Mouse (Mus musculus) left cerebral cortex, postnatal 10 days (tissue): ENCODE measurements at regions not wholly inside any gene's neighbourhood (a gene's known extent, or its start where the extent isn't known, plus 50 kb on each side); places are given as distances from the start of the nearest gene placed in this dataset.
A peak's percentile ranks its signal among the peaks of the same experiment; 100 is the strongest.

Experiments used
- DNase-seq, 2 experiments: peaks; one replicate each; pipeline ENCODE4 v3.0.0; 2021 to 2022; ENCODE audit warnings: low spot score in 2 of 2, mixed read lengths in 1 of 2; ENCODE audit errors: extremely low spot score in 1 of 2
- intact Hi-C: fragments of 180-260 bp; cut with DNase I; formaldehyde crosslinking; loops from one replicate; pipeline ENCODE4 v1.15.1; 2025

DNA sequence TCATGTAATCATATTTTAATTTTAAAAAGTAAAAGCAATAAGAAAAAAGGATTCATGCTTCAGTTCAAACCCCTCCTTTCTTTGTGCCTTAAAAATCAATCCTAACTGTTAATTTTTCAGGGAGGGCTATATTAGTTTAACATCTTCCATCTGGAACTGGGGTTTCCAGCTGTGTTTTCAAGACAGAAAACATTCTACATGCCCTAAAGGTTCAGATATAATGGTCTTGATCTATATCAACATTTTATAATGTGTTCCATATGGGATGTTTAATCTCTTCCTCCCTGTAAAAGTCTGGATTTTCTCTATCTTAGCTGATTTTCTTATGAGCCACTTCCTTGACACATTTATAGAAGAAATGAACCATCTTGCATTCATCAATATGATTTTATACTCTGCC lies 205.9 kb upstream of the Grm7 start:
- DNase-seq = no peak
- intact Hi-C loops = no loop called here

DNA sequence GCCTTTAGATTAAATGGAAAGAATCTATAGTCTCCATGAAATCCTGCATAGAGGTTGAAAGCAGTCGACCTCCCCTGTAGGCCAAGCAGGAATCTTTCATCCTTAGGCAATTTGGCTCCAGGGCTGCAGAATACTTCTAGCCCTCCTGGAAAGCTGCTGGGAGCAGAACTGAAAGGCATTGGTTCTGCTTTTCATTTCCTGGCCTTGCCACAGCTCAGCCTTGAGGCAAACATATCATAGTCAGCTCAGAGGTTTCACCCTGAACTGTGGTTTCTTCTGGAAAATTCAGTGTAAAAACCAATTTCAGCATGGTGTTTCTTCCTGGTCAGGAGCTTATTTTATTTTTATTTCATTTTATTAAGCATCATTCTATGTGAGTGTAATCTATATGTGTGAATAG lies 182.0 kb upstream of the Grm7 start:
- DNase-seq = no peak
- intact Hi-C loops = no loop called here

DNA sequence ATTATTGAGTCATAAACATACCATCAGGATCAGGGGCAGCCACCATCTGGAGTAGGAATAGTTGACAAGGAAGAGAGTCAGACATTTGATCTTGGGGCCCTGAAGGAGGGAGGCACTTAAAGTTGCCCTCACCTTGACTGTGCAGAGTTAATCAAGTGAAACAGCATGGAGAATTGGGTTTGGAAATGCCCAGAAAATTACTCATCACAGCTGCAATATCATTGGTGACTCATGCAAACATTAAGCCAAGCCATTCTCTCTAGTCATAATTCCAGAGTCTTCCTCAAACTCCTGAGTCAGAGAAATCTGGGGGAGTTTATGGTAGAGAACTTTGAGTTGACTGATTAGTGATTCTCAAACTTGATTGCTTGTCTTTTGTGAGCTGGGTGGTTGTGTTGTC lies 177.7 kb upstream of the Grm7 start:
- no peak for DNase-seq
- intact Hi-C loops = no loop called here

DNA sequence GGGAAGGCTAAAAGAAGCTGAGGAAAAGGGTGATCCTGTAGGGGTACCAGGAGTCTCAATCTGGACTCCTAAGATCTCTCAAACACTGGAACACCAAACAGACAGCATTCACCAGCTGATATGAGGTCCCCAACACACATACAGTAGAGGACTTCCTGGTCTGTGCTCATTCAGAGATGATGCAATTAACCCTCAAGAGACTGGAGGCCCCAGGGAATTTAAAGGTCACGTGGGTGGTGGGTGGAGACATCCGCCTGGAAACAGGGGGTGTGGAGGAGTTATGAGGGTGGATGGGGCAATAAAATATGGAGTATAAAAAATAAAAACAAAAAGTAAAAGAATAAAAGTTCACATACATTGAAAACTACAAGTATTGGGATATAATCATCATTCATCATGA lies 139.5 kb upstream of the Grm7 start:
- DNase-seq = no peak
- intact Hi-C loops = no loop called here

DNA sequence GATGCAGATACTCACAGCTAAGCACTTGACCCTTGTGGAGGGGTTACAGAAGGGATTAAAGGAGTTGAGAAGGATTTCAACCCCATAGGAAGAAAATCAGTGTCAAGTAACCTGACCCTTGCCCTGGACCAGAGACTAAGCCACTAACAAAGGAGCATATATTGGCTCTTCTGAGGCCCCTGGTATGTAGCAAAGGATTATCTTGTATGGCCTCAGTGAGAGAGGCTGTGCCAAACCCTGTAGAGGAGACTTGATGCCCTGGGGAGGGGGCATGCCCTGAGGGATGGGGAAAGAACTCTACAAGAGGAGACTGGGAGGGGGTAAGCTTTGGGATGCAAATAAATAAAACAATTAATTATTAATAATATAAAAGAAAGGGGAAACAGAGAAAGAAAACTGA lies 134.9 kb upstream of the Grm7 start:
- intact Hi-C loops = no loop called here
- no peak for DNase-seq

DNA sequence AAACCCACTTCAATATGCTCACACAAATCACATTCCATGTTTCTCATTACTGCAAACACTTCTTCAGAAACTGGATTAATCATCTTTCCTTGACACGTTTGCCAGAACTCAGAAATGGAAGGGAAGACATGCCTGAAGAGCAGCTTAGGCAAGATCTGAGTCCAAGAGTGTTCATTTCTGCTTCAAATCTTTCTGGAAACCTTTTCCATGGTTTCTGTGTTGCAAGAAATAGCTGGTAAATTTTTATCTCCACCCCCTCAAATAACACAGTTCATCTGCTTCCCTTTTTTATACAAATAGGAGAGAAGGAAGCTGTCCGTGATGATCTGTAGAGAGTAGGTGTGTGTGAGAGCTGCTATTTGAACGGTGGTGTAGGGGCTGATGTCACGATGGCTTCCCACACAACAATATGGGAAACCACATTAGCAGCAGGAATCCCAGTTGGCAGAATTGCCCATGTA lies 106.6 kb upstream of the Grm7 start:
- DNase-seq = peak in 1 of 2 experiments; percentile 50
- intact Hi-C loops = loop anchor here (5.0 kb wide), 1 partner anchor 796 kb away; no protein-coding TSS in a partner anchor

DNA sequence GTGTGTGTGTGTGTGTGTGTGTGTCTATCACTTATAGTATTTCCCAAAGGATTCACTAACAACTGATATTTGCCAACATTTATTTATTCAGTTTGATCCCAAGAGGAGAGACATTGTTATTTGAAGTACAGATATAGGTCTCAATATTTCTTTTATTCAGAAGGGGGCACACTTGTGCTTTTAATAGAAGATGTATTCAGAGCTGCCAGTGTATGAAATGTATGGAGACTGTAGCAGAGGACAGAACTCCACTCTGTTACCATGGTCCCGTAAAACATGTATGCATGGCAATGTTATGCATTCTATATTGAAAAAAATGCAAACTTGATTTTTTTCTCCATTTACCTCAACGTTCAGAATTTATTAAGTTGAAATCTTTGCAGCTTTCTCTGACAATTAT lies 99.8 kb upstream of the Grm7 start:
- DNase-seq = no peak
- intact Hi-C loops = no loop called here

DNA sequence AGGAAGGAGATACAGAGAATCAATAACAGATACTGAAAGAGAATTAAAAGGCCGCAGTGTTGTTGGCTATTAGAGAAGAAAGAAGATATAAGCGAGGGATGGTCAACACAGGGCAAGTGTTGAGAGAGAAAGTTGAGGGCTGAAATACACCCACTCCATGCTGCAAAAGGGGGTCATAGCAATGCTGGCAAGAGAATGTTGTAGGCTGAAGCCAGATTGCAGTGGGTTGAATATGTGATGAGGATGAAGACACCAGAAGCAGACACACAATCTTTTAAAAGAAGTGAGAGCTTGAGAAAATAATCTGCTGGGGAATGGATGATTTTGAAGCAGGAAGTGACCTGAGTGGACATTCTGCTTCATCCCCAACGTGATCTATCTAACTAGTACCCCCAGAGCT lies 90.5 kb upstream of the Grm7 start:
- intact Hi-C loops = no loop called here
- DNase-seq = no peak

DNA sequence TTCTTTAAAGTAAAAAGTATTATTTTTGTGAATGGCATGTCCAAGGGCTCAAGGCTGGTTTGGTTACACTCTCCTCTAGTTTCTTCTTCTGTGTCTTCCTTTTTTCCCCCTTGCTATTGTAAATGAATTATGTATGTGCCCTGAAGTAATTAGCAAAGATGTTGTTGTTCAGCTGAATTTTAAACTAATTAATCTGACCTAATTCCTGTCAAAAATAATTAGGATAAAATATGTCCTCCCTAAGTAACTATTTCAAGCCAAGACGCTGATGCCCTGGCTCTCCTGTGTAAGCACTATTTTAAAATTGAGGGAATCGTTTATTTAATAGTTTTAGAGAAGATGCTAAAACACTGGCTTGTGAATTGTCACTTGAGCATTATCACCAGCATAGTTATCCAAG lies 85.7 kb upstream of the Grm7 start:
- intact Hi-C loops = no loop called here
- no peak for DNase-seq

DNA sequence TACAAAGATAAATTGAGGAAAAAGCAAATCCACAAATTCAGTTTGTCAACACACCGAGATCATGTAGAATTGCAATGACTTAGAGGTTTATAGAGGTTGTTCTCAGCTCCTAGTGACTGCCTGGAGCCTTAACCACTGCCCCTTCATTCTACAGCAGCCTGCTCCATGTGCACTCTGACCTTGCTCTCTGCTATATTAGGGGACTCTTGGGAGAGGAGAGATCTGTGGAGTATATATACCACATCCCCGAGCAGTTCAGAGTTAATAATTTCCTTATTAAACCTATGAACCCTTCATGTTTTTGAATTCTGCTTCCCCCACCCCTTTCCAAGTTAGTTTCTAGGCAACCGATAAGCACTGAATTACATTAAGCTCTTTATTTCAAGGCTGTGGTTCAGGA lies 85.0 kb upstream of the Grm7 start:
- DNase-seq = peak in 1 of 2 experiments; percentile 8
- intact Hi-C loops = no loop called here

DNA sequence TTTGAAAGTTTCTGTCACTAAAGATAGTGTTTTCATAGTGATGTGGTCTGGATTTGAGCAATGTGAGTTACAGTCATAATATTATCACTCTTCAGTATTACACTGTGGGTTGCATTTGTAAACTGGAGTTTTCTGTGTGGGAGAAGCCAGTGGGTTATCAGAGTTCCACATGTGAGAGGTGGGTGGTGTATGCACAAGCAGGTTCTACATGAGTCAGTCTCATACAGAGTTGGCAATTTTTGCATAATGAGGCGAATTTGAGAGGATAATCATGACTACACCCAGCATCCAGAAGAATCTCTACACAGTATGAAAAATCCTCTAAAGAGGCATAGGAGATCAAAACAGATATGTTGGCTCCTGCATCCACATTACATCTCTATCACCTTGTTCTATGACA lies 68.2 kb upstream of the Grm7 start:
- no peak for DNase-seq
- intact Hi-C loops = no loop called here
